Mouse (Mus musculus): ENCODE results near the gene Rflnb. TPM values are rescaled to one million over a fixed set of nuclear protein-coding genes. Genes with fewer than 3 reads are reported as not detected.
"Not testable (repeated sequence)": the region's sequence is repeated elsewhere in the genome, so short reads cannot be mapped to it uniquely, and the experiment has no call there.

The Rflnb gene
- polyA plus RNA-seq, 1 experiment from 2014 or later, result 7.5 TPM

GRCm38 (mm10) chr11:76025080-76025583, 2.5 kb downstream of the Rflnb start:
- Histone ChIP-seq H3K27me3 (replicated peaks; ENCODE audit: control insufficient read depth, insufficient read depth, low read length) (peaks cover 5% of the 10 kb centered on the region; the same call in 1 of the 2 replicates), H3K27ac (ENCODE audit: low read length) (no peak overlapping the region), H3K4me1 (replicated peaks; ENCODE audit: control insufficient read depth, insufficient read depth, low read length) (peaks cover 14% of the 10 kb centered on the region), H3K9me3 (ENCODE audit: control insufficient read depth, low read length) (no peaks in the 10 kb centered on the region), H3K9ac (replicated peaks; ENCODE audit: low read depth, low read length) (no peak overlapping the region), H3K4me2 (ENCODE audit: low read length) (no peak overlapping the region), H3K36me3 (ENCODE audit: control insufficient read depth, insufficient read depth) (no peaks in the 10 kb centered on the region), H3K4me3 (replicated peaks; ENCODE audit: low read length) (no peak overlapping the region)
- WGBS, result 64% methylated on average over 7 of the region's 7 CpGs
- no peak for ATAC-seq

DNA sequence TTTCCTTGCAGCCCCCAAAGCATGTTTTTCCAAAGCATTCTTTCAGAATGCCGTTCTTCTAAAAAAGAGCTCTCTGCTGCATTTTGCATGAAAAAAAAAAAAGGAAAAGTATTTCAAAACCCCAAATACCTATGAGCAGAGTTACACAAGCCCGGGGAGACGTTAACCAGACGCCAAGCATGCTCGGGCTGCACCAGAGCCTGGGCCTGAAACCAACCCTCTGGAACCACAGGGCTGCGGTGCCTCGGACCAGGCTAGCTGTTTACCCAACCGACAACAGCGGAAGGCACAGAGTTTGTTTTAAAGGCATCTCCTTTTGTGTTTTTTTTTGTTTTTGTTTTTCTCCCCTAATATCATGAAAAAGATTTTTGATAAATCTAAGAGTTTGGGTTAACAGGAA, 6.7 kb downstream of the Rflnb start:
- no peak overlapping the region for H3K4me3 ChIP-seq (replicated peaks; ENCODE audit: low read length)
- no peak for ATAC-seq
- H3K27ac ChIP-seq (ENCODE audit: low read length), result no peak overlapping the region
- no peaks in the 10 kb centered on the region for H3K36me3 ChIP-seq (ENCODE audit: control insufficient read depth, insufficient read depth)
- H3K27me3 ChIP-seq (replicated peaks; ENCODE audit: control insufficient read depth, insufficient read depth, low read length), result 0 out of 2 replicates have a peak, but pooled peaks cover 2% of the 10 kb centered on the region
- H3K9ac ChIP-seq (replicated peaks; ENCODE audit: low read depth, low read length), result no peak overlapping the region
- 80% methylated on average over 9 of the region's 9 CpGs for WGBS
- H3K4me2 ChIP-seq (ENCODE audit: low read length), result no peak overlapping the region
- peaks cover 5% of the 10 kb centered on the region; the same call in 1 of the 2 replicates for H3K4me1 ChIP-seq (replicated peaks; ENCODE audit: control insufficient read depth, insufficient read depth, low read length)
- H3K9me3 ChIP-seq (ENCODE audit: control insufficient read depth, low read length), result no peaks in the 10 kb centered on the region

- H3K27me3 ChIP-seq (replicated peaks; ENCODE audit: control insufficient read depth, insufficient read depth, low read length), result no peaks in the 10 kb centered on the region
- ATAC-seq, result no peak
- no peak overlapping the region for H3K9ac ChIP-seq (replicated peaks; ENCODE audit: low read depth, low read length)
- H3K36me3 ChIP-seq (ENCODE audit: control insufficient read depth, insufficient read depth), result no peaks in the 10 kb centered on the region
- peaks cover 5% of the 10 kb centered on the region; the same call in 1 of the 2 replicates for H3K4me1 ChIP-seq (replicated peaks; ENCODE audit: control insufficient read depth, insufficient read depth, low read length)
- 65% methylated on average over 4 of the region's 4 CpGs for WGBS
- no peak overlapping the region for H3K27ac ChIP-seq (ENCODE audit: low read length)
- H3K4me3 ChIP-seq (replicated peaks; ENCODE audit: low read length), result no peak overlapping the region
- no peak overlapping the region for H3K4me2 ChIP-seq (ENCODE audit: low read length)
- H3K9me3 ChIP-seq (ENCODE audit: control insufficient read depth, low read length), result no peaks in the 10 kb centered on the region
Measured at GRCm38 (mm10) chr11:76019879-76020278, 7.7 kb downstream of the Rflnb start.

DNA sequence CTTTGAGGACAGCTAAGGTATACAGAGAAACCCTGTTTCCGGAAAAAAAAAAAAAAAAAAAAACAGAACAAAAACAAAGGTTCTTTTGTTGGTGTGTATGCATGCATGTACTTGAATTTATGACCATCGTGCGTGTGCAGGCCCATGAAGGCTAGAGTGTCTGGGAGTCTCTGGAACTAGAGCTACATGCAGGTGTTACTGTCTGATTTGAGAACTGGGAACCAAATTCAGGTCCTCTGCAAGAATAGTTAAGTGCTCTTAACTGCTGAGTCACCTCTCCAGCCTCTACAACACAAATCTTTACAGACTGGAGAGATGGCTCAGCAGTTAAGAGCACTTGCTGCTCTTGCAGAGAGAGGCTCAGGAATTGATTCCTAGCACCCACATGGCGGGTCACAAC, 11.8 kb downstream of the Rflnb start:
- H3K9me3 ChIP-seq (ENCODE audit: control insufficient read depth, low read length), result no peaks in the 10 kb centered on the region
- no peak for ATAC-seq
- H3K27me3 ChIP-seq (replicated peaks; ENCODE audit: control insufficient read depth, insufficient read depth, low read length), result no peaks in the 10 kb centered on the region
- no peak overlapping the region for H3K4me3 ChIP-seq (replicated peaks; ENCODE audit: low read length)
- H3K4me1 ChIP-seq (replicated peaks; ENCODE audit: control insufficient read depth, insufficient read depth, low read length), result peaks cover 5% of the 10 kb centered on the region; the same call in 1 of the 2 replicates
- no peak overlapping the region for H3K27ac ChIP-seq (ENCODE audit: low read length)
- no peak overlapping the region for H3K4me2 ChIP-seq (ENCODE audit: low read length)
- WGBS, result 66% methylated on average over 4 of the region's 4 CpGs
- H3K9ac ChIP-seq (replicated peaks; ENCODE audit: low read depth, low read length), result no peak overlapping the region
- H3K36me3 ChIP-seq (ENCODE audit: control insufficient read depth, insufficient read depth), result no peaks in the 10 kb centered on the region

DNA sequence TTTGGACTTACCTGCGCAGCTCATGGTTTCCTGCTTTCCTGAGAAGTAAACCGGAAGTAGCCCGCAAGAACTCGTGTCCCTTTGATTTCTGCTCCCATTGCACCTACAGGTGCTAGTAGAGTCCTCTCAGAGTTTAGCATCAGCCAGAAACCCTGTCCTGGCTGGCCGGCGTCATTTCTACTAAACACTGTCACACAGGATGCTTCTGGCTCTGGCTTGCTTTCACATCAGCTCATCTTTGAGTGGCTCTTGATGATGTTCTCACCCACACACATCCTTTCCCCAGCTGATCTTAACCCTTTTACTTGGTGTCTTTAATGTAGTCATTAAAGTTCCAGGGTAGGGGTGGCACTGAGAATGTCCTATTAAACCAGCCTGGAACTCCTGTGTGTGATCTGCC, 12.3 kb downstream of the Rflnb start:
- H3K36me3 ChIP-seq (ENCODE audit: control insufficient read depth, insufficient read depth), result no peaks in the 10 kb centered on the region
- peaks cover 4% of the 10 kb centered on the region; the same call in 1 of the 2 replicates for H3K4me1 ChIP-seq (replicated peaks; ENCODE audit: control insufficient read depth, insufficient read depth, low read length)
- ATAC-seq, result no peak
- no peak overlapping the region for H3K27ac ChIP-seq (ENCODE audit: low read length)
- no peaks in the 10 kb centered on the region for H3K27me3 ChIP-seq (replicated peaks; ENCODE audit: control insufficient read depth, insufficient read depth, low read length)
- WGBS, result 91% methylated on average over 6 of the region's 6 CpGs
- H3K9me3 ChIP-seq (ENCODE audit: control insufficient read depth, low read length), result no peaks in the 10 kb centered on the region
- H3K4me2 ChIP-seq (ENCODE audit: low read length), result no peak overlapping the region
- H3K4me3 ChIP-seq (replicated peaks; ENCODE audit: low read length), result no peak overlapping the region
- no peak overlapping the region for H3K9ac ChIP-seq (replicated peaks; ENCODE audit: low read depth, low read length)

DNA sequence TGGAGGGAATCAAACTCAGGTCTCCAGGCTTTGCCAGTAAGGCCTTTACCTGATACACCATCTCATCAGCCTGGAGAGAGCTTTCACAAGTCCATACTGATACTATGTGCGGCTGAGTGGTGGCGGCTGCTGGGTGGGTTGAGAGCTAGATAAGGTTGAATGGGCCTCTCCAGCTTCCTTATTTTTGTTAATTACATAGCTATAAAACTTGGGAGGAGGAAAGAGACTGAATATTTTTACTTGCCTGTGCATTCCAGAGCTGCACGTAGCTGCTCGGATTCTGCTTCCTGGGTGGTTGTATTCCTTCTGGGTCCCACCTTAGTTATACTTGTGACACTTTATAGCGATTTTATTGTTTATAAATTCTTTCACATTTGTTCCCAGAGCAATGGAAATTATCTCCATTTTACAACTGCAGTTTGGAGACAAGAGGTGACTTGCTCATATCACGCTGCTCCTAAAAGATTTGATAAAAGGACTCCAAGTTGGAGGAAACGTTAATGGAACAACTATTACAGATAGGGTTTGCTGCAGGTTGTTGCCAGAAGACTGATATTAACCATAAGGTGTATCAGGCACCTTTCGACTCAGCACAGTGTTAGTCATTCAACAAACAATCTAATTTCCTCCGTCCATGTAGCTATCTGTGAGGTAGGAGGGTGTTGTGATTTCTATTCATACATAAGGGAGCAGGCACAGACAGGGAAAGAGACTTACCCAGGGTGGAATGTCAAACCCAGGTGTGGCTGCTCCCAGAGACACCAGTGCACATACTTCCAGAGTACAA, 16.6 kb downstream of the Rflnb start:
- Histone ChIP-seq H3K9me3 (ENCODE audit: control insufficient read depth, low read length) (no peaks in the 10 kb centered on the region), H3K27ac (ENCODE audit: low read length) (no peak overlapping the region), H3K27me3 (replicated peaks; ENCODE audit: control insufficient read depth, insufficient read depth, low read length) (no peaks in the 10 kb centered on the region), H3K4me1 (replicated peaks; ENCODE audit: control insufficient read depth, insufficient read depth, low read length) (no peaks in the 10 kb centered on the region), H3K4me2 (ENCODE audit: low read length) (no peak overlapping the region), H3K36me3 (ENCODE audit: control insufficient read depth, insufficient read depth) (no peaks in the 10 kb centered on the region), H3K9ac (replicated peaks; ENCODE audit: low read depth, low read length) (no peak overlapping the region), H3K4me3 (replicated peaks; ENCODE audit: low read length) (no peak overlapping the region)
- no peak for ATAC-seq
- WGBS, result 89% methylated on average over 9 of the region's 9 CpGs

DNA sequence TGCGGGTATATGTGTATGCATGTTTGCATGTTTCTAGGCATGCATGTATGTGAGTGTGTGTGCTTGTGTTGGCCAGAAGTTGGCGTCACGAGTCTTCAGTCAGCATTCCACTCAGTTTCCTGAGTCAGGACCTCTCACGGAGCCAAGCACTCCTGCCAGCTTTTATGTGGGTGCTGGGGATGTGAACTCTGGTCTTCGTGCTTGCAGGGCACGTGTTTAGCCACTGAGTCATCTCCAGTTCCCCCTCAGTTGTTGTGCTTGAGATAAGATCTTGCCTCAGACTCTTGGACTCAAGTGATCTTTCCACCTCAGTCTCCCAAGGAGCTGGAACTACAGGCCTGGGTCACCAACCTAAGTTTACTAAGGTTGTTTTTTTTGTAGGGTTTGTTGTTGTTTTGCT, 18.5 kb downstream of the Rflnb start:
- ATAC-seq, result no peak
- Histone ChIP-seq H3K27me3 (replicated peaks; ENCODE audit: control insufficient read depth, insufficient read depth, low read length) (no peaks in the 10 kb centered on the region), H3K27ac (ENCODE audit: low read length) (no peak overlapping the region), H3K4me2 (ENCODE audit: low read length) (no peak overlapping the region), H3K9ac (replicated peaks; ENCODE audit: low read depth, low read length) (no peak overlapping the region), H3K36me3 (ENCODE audit: control insufficient read depth, insufficient read depth) (no peaks in the 10 kb centered on the region), H3K4me3 (replicated peaks; ENCODE audit: low read length) (no peak overlapping the region), H3K4me1 (replicated peaks; ENCODE audit: control insufficient read depth, insufficient read depth, low read length) (no peaks in the 10 kb centered on the region), H3K9me3 (ENCODE audit: control insufficient read depth, low read length) (no peaks in the 10 kb centered on the region)
- 88% methylated on average over 6 of the region's 6 CpGs for WGBS

DNA sequence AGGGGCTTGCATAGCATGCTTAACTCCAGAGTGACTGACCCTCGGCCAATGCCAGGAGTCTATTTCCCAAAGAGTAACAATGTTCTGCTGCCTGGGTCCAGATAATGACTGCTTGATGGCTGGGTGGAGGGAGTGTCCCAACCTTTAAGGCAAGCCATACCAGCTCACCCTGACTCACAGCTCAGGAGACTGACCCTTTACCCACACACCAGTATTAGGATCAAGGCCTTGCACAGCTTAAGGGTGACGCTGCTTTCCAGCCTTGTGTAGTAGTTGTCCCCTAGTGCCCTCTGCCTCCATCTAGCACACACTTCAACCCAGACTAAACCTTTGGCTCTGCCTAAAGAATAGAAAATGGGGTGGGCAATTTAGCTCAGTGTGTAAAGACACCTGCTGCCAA, 19.4 kb downstream of the Rflnb start:
- WGBS, result 76% methylated on average over 2 of the region's 2 CpGs
- H3K4me1 ChIP-seq (replicated peaks; ENCODE audit: control insufficient read depth, insufficient read depth, low read length), result no peaks in the 10 kb centered on the region
- no peak overlapping the region for H3K4me2 ChIP-seq (ENCODE audit: low read length)
- H3K27me3 ChIP-seq (replicated peaks; ENCODE audit: control insufficient read depth, insufficient read depth, low read length), result no peaks in the 10 kb centered on the region
- no peaks in the 10 kb centered on the region for H3K36me3 ChIP-seq (ENCODE audit: control insufficient read depth, insufficient read depth)
- no peaks in the 10 kb centered on the region for H3K9me3 ChIP-seq (ENCODE audit: control insufficient read depth, low read length)
- H3K4me3 ChIP-seq (replicated peaks; ENCODE audit: low read length), result no peak overlapping the region
- H3K27ac ChIP-seq (ENCODE audit: low read length), result no peak overlapping the region
- ATAC-seq, result no peak
- no peak overlapping the region for H3K9ac ChIP-seq (replicated peaks; ENCODE audit: low read depth, low read length)

DNA sequence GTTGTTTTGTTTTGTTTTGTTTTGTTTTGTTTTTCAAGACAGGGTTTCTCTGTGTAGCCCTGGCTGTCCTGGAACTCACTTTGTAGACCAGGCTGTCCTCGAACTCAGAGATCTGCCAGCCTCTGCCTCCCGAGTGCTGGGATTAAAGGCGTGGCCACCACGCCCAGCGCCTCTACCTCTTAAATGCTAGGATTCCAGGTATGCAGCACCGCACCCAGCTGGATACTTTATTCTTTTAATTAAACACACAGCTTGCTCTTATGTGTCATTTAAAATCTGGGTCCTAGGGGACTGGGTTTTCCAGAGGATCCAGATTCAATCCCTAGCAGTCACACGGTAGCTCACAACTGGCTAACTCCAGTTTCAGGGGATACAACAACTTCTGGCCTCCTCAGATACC, 23.3 kb downstream of the Rflnb start:
- not testable (repeated sequence) for H3K4me2 ChIP-seq (ENCODE audit: low read length); H3K9ac ChIP-seq (replicated peaks; ENCODE audit: low read depth, low read length); H3K4me3 ChIP-seq (replicated peaks; ENCODE audit: low read length); H3K27ac ChIP-seq (ENCODE audit: low read length); ATAC-seq; H3K9me3 ChIP-seq (ENCODE audit: control insufficient read depth, low read length); H3K4me1 ChIP-seq (replicated peaks; ENCODE audit: control insufficient read depth, insufficient read depth, low read length); H3K36me3 ChIP-seq (ENCODE audit: control insufficient read depth, insufficient read depth); H3K27me3 ChIP-seq (replicated peaks; ENCODE audit: control insufficient read depth, insufficient read depth, low read length)
- 91% methylated on average over 7 of the region's 7 CpGs for WGBS
